ENCODE assay signal across 8 mouse cellular contexts in the genomic region with DNA sequence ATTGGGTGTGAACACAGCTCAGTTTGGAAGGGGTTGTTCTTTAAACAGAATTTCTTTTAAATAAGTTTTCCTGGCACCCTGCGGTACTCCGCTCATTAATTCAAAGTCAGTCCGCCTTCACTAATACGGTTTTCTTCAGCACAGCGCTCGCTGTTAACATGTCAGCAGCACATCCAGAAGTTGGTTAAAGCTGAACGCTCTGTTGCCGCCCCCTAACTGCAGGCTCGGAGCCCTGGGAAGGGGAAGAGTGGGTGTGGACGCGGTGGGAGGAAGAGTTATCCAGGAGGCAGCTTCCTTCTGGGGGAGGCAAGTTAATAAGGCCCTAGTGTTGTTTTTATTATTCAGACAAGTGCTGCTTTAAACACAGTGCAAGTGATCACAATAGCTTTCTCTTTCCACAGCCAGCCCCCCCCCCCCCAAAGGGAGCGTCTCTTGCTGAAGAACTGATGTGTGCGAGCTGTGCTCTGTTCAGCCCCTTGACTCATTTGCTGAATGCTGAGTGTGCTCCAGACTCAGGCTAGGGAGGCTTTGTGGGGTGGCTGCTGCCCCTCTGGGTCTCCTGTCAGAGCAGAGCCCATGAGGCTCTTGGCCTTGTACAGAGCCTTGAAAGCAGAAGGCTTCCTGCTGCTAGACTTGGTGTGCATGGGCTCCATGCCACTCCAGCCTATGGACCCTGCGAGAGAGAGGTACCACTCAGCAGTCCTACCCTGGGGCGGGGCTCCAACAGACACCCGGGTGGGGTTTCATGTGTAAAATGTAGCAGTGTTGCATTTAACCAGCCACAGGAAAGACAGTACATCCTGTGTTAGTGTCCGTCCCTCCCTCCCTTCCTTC. TPM values are rescaled to one million over a fixed set of nuclear protein-coding genes. Genes with fewer than 3 reads are reported as not detected.
DNase-seq lines count a peak whose midpoint lies in the region; ATAC-seq lines count a peak whose summit lies in the region.

No protein-coding gene starts in this region.

- H3K4me2 ChIP-seq in kidney, embryonic 14.5 days (replicated peaks; ENCODE audit: low read depth, low read length): peak overlapping the region; percentile 39
- peak overlapping the region; percentile 38 for H3K4me2 ChIP-seq in heart, embryonic 14.5 days (ENCODE audit: low read length)
- H3K4me2 ChIP-seq in midbrain, embryonic 12.5 days (replicated peaks): 0 out of 2 replicates have a peak overlapping the region, but pooled peaks have one; percentile 18

- H3K4me3 ChIP-seq in kidney, embryonic 14.5 days (ENCODE audit: low read length): peak overlapping the region; percentile 9
- H3K4me3 ChIP-seq in heart, embryonic 14.5 days (ENCODE audit: control insufficient read depth in 1 of 2, insufficient read depth in 1 of 2, low read depth in 1 of 2, low read length in 2 of 2): no peak overlapping the region
- no peak overlapping the region for H3K4me3 ChIP-seq in midbrain, embryonic 12.5 days

- peaks cover 27% of the 10 kb centered on the region for H3K4me1 ChIP-seq in kidney, embryonic 14.5 days (ENCODE audit: control insufficient read depth, insufficient read depth, low read length)
- H3K4me1 ChIP-seq in heart, embryonic 14.5 days (ENCODE audit: control insufficient read depth in 2 of 2, insufficient read depth in 2 of 2, low read length in 2 of 2): peaks cover 36 to 50% of the 10 kb centered on the region in 2 experiments
- H3K4me1 ChIP-seq in midbrain, embryonic 12.5 days: peaks cover 25% of the 10 kb centered on the region

- peaks cover 3% of the 10 kb centered on the region; the same call in 1 of the 2 replicates for H3K36me3 ChIP-seq in kidney, embryonic 14.5 days (ENCODE audit: control insufficient read depth, insufficient read depth, low read length)
- H3K36me3 ChIP-seq in heart, embryonic 14.5 days (ENCODE audit: control insufficient read depth, insufficient read depth, low read length): peaks cover 11% of the 10 kb centered on the region; the same call in 1 of the 2 replicates
- peaks cover 6% of the 10 kb centered on the region; the same call in 1 of the 2 replicates for H3K36me3 ChIP-seq in midbrain, embryonic 12.5 days

- H3K27me3 ChIP-seq in kidney, embryonic 14.5 days (ENCODE audit: control insufficient read depth, insufficient read depth, low read length): no peaks in the 10 kb centered on the region
- H3K27me3 ChIP-seq in heart, embryonic 14.5 days (ENCODE audit: control insufficient read depth, insufficient read depth, low read length): no peaks in the 10 kb centered on the region
- H3K27me3 ChIP-seq in midbrain, embryonic 12.5 days: no peaks in the 10 kb centered on the region

- peak overlapping the region; percentile 83 for H3K27ac ChIP-seq in kidney, embryonic 14.5 days (ENCODE audit: low read depth, low read length)
- H3K27ac ChIP-seq in heart, embryonic 14.5 days (replicated peaks in 1 of 2; ENCODE audit: control insufficient read depth in 1 of 2, insufficient read depth in 1 of 2, low read depth in 2 of 2, low read length in 2 of 2): peak overlapping the region; percentile 71 to 81
- no peak overlapping the region for H3K27ac ChIP-seq in midbrain, embryonic 12.5 days (replicated peaks)

- H3K9me3 ChIP-seq in kidney, embryonic 14.5 days (ENCODE audit: control insufficient read depth, low read length): no peaks in the 10 kb centered on the region
- no peaks in the 10 kb centered on the region for H3K9me3 ChIP-seq in heart, embryonic 14.5 days (ENCODE audit: control insufficient read depth, low read length)
- H3K9me3 ChIP-seq in midbrain, embryonic 12.5 days: no peaks in the 10 kb centered on the region

- no peak for DNase-seq in kidney, postnatal 25 days
- DNase-seq in adrenal gland, postnatal 25 days: no peak
- DNase-seq in thymus, postnatal 36 days: no peak
- no peak for DNase-seq in right cerebral cortex, postnatal 25 days

- WGBS in kidney, embryonic 14.5 days: 23% methylated on average over 17 of the region's 17 CpGs
- WGBS in heart, embryonic 14.5 days: 32% methylated on average over 17 of the region's 17 CpGs
- WGBS in midbrain, embryonic 12.5 days: 33% methylated on average over 17 of the region's 17 CpGs

- H3K9ac ChIP-seq in kidney, embryonic 14.5 days (ENCODE audit: low read depth, low read length): no peak overlapping the region
- H3K9ac ChIP-seq in heart, embryonic 14.5 days (ENCODE audit: low read length): peak overlapping the region; percentile 56
- H3K9ac ChIP-seq in midbrain, embryonic 12.5 days (replicated peaks): no peak overlapping the region; the same call in 1 of the 2 replicates

- peak; percentile 38; the same call in 1 of the 2 replicates for ATAC-seq in kidney, embryonic 14.5 days (ENCODE audit: low FRiP score, low TSS enrichment)
- peak; percentile 12; the same call in 1 of the 2 replicates for ATAC-seq in common myeloid progenitor, adult 5-6 weeks (replicated peaks; ENCODE audit: low read depth, poor library complexity, severe bottlenecking)
- ATAC-seq in heart, embryonic 14.5 days (ENCODE audit: insufficient number of reproducible peaks, insufficient read depth, low FRiP score, low read depth): no peak
- ATAC-seq in midbrain, embryonic 12.5 days (ENCODE audit: low FRiP score, low read depth): no peak

RNA-seq across cellular contexts. Expression of gene Sec14l1, which starts 20.7 kb away (rescaled TPM):
- 30.2 and 36.5 TPM in 2 replicates for polyA plus RNA-seq in kidney, embryonic 14.5 days (2014; fragmentation: Nextera tagmentation; extraction: Ambion mirVana)
- total RNA-seq in common myeloid progenitor, adult 5-6 weeks (2017): 9.4 and 13.0 TPM in 2 replicates
- 33.2 and 34.2 TPM in 2 replicates for polyA plus RNA-seq in heart, embryonic 14.5 days (2014; fragmentation: Nextera tagmentation; extraction: Ambion mirVana)
- 63.7 and 68.9 TPM in 2 replicates for polyA plus RNA-seq in midbrain, embryonic 12.5 days (2016; fragmentation: Nextera tagmentation; extraction: Ambion mirVana)
- 157 and 195 TPM in 2 replicates for total RNA-seq in adrenal gland, postnatal 25 days (2021)

Comparison
In these comparisons a context has a peak if more than half of its experiments do, and no peak if none do; other contexts are left out.
1. ATAC-seq: peak in kidney, embryonic 14.5 days (single experiment) and common myeloid progenitor, adult 5-6 weeks (single experiment); none in heart, embryonic 14.5 days (single experiment) and midbrain, embryonic 12.5 days (single experiment).
2. Peak in every context shown above with its lines, with median percentiles within 50 percentile points of each other: H3K4me2 ChIP-seq.